Mouse (Mus musculus): ENCODE data around the gene Ykt6.

GRCm38 (mm10) chr11:5916178-5916548 is 39.3 kb upstream of the Ykt6 start:
- TF ChIP-seq TAL1 (IDR thresholded peaks at IDR 0.05; ENCODE audit: low read length) (no peak), GATA1 (IDR thresholded peaks at IDR 0.05; ENCODE audit: low read length) (no peak)
